Mouse (Mus musculus) cerebellum, adult 9-10 months (tissue): ENCODE data around the gene Gm17349.

Experiments used
- DNase-seq: peaks from one replicate; pipeline ENCODE4 v3.0.0; 2022

Gene Gm17349

DNA sequence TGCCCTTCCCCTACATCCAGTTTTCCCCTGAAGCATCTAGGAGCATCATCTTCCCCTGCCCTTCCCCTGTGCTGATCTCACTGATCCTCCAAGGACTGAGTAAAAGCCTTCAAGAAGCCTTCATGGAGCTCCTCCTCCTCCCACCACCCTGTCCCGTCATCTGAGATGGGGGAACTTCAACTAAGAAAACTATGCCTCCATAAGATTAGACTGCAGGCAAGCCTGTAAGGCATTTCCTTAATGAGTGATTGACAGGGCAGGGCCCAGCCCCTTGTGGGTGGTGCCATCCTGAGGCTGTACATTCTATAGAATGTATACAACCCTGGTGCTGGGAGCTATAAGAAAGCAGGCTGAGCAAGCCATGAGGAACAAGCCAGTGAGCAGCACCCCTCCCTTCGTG lies 46.9 kb downstream of the Gm17349 start:
- DNase-seq, result no peak

DNA sequence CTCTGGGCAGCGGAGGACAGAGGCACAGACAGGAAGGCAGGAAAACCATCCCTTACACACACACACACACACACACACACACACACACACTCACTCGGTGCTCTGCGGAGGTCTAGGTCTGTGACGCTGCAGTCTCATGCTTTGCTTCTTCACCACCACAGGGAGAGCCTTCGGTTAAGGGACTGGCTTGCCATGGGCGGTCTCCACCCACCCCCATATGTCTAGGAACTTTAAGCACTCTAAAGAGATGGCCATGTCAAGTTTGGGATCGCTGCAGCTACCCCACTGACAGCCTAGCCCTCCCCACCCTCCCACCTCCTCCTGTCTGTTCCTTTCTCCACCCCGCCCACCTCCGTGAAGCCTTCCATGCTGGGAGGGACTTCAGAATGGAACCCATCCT lies 49.3 kb downstream of the Gm17349 start:
- no peak for DNase-seq

DNA sequence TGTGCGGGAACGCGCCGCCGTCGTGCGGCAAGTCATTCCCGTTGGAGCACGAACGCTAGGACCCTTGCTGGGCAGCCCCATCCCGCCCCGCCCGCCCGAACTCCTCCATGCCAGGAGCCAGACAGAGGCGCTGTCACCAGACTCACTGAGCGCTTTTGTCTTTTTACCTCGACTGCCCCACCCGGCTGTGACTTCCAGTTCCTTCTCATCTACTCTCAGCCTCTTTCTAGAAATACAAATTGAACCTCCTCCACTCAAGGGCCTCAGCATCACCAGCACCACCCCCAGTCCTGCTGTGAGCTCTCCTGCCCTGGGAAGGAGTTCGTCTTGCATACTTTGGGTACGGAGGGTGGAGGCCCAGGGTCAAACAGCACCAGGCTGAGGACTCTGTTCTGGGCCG lies 51.4 kb downstream of the Gm17349 start:
- DNase-seq, result peak; percentile 27

DNA sequence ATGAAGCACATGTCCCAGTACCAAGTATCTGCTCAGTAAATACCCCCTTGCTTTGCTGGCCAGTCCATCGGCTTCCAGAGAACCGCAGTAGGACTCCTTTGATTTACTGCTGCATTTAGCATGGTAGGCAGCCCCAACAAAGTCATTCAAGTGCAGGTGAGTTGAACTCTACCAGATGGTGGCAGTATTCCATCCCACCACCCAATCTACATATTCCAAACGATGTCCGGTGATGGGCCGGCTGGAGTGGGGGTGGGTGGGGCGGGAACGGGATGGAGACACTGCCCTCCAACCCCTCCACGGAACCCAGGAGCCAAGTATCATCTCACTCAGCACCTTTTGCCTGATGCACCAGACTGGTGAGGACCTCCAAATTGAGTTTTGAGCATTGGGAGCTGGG lies 52.0 kb downstream of the Gm17349 start:
- DNase-seq, result peak; percentile 48
